Mouse (Mus musculus) adrenal gland, adult 10 weeks (tissue): ENCODE data around the gene Ribc2. TPM values are rescaled to one million over a fixed set of nuclear protein-coding genes. Genes with fewer than 3 reads are reported as not detected.

ENCODE experiments used
- polyA plus RNA-seq: library from polyadenylated mRNA; stranded (reverse); fragments of 350-450 nt; fragmentation: Illumina TruSeq; extraction: RNeasy Lipid Tissue Mini Kit (QIAGEN cat#74804); gene quantifications from one replicate; pipeline ENCODE4 v1.2.3, GENCODE M21; 2014; ENCODE audit warnings: low read depth, low replicate concordance

Gene Ribc2
- polyA plus RNA-seq, result not detected

DNA sequence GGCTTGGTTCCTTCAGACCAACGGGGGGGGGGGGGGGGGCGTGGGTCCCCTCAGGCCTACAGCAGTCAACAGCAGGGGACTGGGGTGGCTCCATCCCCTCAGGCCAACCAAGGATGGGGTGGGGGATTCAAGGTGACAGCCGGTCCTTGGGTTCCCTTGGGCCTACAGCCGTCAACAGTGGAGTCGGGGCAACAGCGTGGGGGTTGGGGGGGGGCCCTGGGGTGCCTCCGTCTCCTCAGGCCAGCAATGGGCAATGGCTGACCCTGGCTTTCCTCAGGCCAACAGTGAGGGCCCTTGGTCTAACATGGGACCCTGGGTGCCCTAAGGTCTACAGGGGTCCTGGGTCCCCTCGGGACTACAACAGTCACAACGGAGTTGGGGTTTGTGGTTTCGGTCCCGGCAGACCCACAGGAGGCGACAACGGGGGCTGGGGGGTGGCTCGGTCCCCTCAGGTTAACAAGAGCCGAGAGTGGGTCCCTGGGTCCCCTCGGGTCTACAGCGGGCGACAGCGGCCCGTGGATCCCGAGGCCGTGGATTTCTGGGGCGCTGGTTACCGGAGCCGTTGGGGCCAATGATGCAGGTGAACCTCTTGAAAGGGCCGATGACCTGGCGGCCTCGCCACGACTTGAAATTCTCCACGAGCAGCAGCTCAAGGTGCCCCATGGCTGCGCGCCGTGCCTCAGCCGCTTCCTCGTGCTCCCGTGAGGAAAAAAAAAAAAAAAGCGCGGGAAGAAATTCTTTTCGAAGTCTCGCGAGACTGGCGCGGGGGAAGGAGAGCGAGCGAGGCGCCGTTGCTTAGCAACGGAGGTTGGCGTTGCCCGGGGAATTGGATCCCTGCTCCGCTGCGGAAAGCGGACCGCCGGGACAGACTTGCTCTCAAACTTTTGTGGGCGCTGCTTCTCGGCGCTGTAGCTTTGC lies at the start of gene Ribc2, which contains the start of gene Smc1b:
Gene Ribc2, plus strand, starts transcription at position 804 of the 918 bp plus-strand sequence.
Gene Smc1b, minus strand, starts transcription at position 690 of the 918 bp plus-strand sequence.

Other genes starting within 250 kb of the Ribc2 start
- gene Gm29666, start 212.0 kb upstream of the Ribc2 start, polyA plus RNA-seq, result 0.23 TPM
- 18.7 TPM for gene Nup50, start 208.7 kb upstream of the Ribc2 start, polyA plus RNA-seq
- 12.5 TPM for gene 5031439G07Rik, start 143.5 kb upstream of the Ribc2 start, polyA plus RNA-seq
- not detected for gene Upk3a, start 114.9 kb upstream of the Ribc2 start, polyA plus RNA-seq
- 18.6 TPM for gene Fam118a, start 103.1 kb upstream of the Ribc2 start, polyA plus RNA-seq
- gene Smc1b, start 114 bp upstream of the Ribc2 start, polyA plus RNA-seq, result not detected
- gene Fbln1, start 73.9 kb downstream of the Ribc2 start, polyA plus RNA-seq, result 1.3 TPM
- 206 TPM for gene Atxn10, start 204.2 kb downstream of the Ribc2 start, polyA plus RNA-seq